Mouse (Mus musculus) heart, postnatal 4 days (tissue): Measurements from ENCODE around the gene Slc37a1. TPM values are rescaled to one million over a fixed set of nuclear protein-coding genes. Genes with fewer than 3 reads are reported as not detected.

Source experiments
- DNase-seq: peaks from one replicate; pipeline ENCODE4 v3.0.0; 2021
- total RNA-seq, 2 experiments: library from RNA; stranded (reverse); gene quantifications; 2 replicates each; pipeline ENCODE4 v1.2.3; 2021

Slc37a1 gene
- total RNA-seq, 2 experiments from 2014 or later: 10.8 to 11.6 TPM

DNA sequence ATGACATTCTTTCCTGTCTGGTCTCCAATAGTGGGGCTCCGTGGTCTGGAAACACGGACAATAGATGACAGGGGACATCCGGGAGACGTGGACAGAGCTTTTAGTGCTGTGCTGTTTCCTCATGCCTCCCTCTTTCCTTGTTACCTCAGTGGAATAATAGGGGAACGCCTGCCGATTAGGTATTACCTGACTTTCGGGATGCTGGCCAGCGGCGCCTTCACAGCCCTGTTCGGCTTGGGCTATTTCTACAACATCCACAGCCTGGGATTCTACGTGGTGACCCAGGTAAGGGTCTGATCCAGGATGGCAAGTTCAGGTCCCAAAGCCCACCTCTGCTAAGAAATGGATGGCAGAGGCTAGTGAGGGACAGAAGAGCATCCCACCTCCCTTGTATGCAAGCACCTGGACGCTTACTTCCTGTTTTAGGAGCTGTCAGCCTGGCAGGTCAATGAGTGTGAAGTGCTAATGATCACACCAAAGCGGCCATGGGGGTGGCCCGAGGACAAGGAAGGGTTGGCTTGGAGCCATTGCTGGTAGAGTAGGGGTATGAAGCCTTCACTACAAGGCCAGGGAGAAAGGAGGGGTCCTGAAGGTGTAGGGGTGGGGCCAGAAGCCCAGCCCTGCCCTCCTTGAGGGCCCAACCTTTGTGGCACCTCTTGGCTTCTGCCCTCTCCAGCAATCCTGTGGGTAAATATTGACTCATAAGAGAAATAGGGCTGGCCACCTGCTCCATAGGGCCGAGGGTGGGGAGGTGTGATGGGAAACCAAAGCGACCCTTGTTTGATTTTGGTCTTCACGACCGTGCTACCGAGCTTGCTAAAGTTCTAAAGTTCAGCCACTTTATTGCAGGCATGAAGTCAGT is 32.5 kb downstream of the Slc37a1 start:
- no peak for DNase-seq

DNA sequence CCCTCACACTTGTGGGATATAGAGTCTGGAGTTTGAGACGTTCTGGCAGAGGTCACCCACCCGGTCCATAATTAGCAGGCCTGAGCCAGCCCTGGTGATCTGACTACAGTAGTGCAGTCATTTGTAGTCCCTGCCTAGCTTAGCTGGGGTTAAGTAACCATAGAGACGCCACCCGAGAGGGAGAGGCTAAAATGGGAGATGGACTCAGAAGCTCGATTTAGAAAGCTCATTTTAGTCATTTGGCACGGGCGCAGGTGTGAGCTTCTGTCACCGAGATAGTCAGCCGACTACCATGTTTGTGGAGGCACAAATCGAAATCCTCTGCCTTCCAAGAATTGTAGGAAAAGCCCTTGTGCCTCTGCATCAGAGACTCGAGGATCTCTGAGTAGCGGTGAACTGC is 34.8 kb downstream of the Slc37a1 start:
- DNase-seq: peak; percentile 64

DNA sequence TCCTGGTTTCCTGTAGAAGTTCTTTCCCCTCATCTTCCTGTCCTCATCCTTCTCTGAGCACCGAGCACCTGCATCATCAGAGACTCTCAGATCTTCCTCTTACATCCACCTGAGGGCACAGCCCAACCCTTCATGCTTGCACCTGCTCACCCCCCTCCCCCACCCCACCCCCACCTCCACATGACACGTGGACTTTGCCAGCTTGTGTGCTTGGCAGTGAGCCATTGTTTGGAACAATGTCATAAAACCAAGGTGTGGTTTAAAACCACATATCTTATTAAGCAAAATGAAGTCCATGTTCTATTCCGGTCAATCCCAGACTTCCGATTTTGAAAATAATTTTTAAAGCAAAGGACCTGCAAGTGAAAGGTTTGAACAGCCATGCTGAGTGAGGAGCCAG is 35.9 kb downstream of the Slc37a1 start:
- no peak for DNase-seq

DNA sequence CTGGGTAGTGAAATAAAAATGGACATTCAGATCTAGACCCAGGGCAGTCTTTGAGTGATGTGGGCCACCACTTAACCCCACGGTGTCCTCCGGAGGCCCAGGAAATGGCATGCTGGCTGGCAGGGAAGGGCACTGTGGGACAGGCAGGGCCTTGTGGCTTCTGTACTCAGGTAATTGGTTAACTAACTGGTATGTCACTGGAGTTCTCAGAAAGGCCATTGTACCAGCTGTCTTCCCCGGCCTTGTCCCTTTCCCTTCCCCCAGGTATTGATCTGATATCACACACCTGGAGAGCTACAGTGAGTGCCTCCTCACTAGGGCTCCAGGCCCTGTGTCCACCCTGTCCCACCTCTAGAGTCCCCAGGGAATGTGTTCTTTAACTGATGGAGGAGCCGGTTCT is 36.8 kb downstream of the Slc37a1 start:
- DNase-seq: no peak

- DNase-seq: no peak
Observed at GRCm38 (mm10) chr17:31324227-31324626, 37.6 kb downstream of the Slc37a1 start.

DNA sequence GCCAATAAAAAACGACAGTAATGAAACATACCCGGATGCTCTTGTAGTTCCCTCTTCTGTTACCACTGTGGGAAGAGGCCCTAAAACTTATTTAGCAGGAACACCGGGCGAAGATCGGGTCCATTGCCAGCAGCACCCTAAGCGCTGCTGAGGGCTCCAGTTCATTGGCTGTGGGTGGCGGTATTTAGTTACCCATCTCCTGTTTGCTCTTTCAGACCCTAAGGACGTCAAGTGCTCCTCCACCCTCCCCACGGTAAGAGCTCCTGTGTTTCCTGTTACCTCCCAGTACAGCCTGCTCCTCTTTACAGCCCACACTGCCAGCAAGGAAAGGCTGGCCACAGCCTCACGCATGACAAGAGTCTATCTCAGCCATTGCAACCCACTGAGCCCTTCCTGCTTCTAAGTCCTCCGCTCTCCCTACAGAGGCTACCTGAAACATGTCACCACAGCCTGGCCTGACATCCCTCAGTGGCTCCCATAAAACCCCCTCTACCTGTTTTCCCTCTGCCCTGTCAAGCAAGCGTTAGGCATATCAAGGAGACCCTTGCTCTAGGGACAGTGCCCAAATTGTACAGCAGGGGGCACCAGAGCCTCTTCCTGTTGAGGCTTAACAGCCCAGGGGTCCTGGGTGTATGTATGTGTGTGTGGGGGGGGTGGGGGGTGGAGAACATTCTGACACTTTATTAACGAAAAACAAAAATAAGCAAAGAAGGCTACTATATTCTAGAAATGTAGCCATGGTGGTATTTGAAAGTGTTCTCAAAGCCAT is 39.0 kb downstream of the Slc37a1 start:
- DNase-seq: peak; percentile 63

DNA sequence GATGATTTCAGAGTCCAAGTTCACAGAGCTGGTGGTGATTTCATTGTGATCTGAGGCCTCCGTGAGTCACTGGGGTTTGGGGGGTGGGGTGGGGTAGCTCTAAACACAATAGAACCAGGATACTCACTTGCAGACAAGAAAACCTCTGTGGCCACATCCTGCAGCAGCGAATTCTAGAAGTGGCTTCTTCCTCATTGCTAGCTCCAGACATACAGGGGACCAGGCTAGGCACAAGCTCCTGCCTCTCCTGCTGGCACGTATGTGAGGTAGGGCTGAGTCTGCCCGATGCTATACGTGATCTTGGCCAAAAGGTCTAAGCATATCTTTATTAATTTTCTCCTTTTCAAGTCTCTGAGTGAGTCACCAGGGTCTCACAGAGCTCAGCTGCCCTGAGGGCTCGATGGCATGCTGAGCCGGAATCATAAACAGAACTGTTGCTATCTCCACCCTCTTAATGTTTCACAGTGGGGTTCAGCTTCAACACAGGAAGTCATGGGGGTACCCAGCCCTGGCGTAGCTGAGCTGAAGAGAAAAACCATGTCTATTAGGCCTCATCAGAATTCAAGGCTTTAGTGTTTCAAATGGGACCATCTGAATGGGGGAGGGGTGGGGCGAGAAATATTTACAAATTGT is 39.7 kb downstream of the Slc37a1 start:
- DNase-seq: no peak

- DNase-seq: no peak
Observed at GRCm38 (mm10) chr17:31328466-31328865, 41.9 kb downstream of the Slc37a1 start.

DNA sequence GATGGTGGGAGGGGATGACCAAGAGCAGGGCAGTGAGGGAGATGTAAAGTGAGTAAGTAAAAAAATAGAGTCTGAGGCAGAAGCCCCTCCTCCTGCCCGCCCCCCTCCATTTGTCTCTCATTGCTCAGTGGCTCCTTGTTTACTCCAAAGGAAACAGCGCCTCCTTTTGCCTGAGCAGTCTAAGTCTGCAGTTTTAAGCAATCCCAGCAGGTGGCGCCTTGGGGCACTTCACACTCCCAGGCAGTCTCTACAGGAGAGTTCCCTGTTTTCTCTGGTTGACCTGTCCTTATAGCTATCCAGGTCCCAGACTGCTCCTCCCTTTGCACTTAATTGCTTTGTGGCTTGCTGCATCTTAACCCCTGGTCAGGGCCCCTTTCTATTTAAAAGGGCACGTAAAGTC is 44.0 kb downstream of the Slc37a1 start:
- peak; percentile 76 for DNase-seq

- DNase-seq: no peak
Observed at GRCm38 (mm10) chr17:31331273-31331672, 44.7 kb downstream of the Slc37a1 start.

- DNase-seq: no peak
Observed at GRCm38 (mm10) chr17:31331920-31332319, 45.3 kb downstream of the Slc37a1 start.

- no peak for DNase-seq
Observed at GRCm38 (mm10) chr17:31332333-31332732, 45.7 kb downstream of the Slc37a1 start.

- DNase-seq: no peak
Observed at GRCm38 (mm10) chr17:31334509-31335260, 48.1 kb downstream of the Slc37a1 start.

GRCm38 (mm10) chr17:31335344-31336080 is 48.9 kb downstream of the Slc37a1 start:
- DNase-seq: no peak

DNA sequence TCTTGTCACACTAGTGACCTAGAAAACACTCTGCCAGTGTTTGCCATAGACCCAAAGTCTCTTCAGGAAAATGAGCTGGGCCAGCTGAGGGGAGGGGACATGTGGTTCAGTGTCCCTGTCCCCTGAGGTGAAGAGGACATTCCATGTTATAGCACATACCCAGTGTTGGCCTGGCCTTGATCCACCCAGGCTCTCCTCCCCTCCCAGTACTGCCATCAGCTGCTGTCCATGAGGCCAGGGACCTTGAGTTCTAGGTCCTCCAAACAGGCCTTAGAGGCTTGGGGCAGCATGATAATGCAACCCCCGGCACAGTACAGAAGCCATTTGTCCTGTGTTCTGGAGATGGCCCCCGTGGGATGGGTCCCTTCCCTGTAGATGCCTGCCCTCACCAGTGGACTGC is 53.2 kb downstream of the Slc37a1 start:
- DNase-seq: no peak

DNA sequence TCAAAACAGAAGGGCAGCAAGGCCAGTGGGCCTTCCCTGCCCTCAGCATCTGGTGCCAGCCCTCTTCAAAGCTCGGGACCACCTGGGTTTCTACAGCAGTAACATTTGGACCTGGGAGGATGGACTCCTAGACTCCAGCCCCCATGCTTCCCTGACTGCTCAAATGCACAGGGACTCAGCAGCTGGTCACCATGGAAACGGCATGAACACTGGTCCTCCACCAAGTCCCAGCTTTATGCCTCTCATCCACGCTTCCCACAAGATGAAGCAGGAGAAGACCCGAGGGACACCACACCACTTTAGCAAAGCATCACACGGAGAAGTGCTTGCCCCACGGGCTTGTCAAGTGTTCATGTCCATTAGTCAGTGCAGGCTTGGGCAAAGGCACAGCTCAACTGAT is 55.6 kb downstream of the Slc37a1 start:
- no peak for DNase-seq

- peak; percentile 86 for DNase-seq
Observed at GRCm38 (mm10) chr17:31344172-31344801, 57.7 kb downstream of the Slc37a1 start.

GRCm38 (mm10) chr17:31344816-31345215 is 58.2 kb downstream of the Slc37a1 start:
- DNase-seq: no peak

DNA sequence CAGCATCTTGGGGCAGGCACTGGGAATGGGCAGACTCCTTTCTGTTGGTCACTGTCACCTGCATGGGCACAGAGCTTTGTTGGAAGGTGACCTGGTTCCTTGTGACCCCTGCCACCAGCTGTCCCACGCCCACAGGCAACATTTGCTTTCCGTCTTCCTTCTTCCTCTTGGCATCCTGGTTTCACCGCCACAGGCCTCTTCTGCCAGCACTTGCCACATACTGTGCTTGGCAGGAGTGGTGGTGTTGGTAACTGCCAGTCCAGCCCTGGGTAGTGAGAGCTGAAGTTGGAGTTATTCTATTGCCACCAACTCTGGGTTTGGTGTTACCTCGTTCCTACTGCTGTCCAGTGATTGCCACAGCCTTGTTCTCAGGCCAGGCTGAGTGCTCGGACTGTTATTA is 61.5 kb downstream of the Slc37a1 start:
- no peak for DNase-seq

- DNase-seq: no peak
Observed at GRCm38 (mm10) chr17:31349388-31349787, 62.8 kb downstream of the Slc37a1 start.

- DNase-seq: no peak
Observed at GRCm38 (mm10) chr17:31351984-31352383, 65.4 kb downstream of the Slc37a1 start.
